Mouse (Mus musculus): Measurements from ENCODE around the gene Lamp5. TPM values are rescaled to one million over a fixed set of nuclear protein-coding genes. Genes with fewer than 3 reads are reported as not detected.

Lamp5 gene
- polyA plus RNA-seq (2014; fragmentation: Illumina TruSeq; extraction: RNeasy Lipid Tissue Mini Kit (QIAGEN cat#74804); ENCODE audit: low read depth, low replicate concordance), result not detected

GRCm38 (mm10) chr2:136051688-136052289, at the start of gene Lamp5:
TSS of gene Lamp5 (plus strand) at chr2:136052239.

Measured in adrenal gland, adult 10 weeks (tissue).